Mouse (Mus musculus) frontal cortex, adult 2 months (tissue): ENCODE measurements at regions not wholly inside any gene's neighbourhood (a gene's known extent, or its start where the extent isn't known, plus 50 kb on each side); places are given as distances from the start of the nearest gene placed in this dataset.

Source experiments
- DNase-seq, 2 experiments: peaks; one replicate each; pipeline ENCODE4 v3.0.0; 2022; ENCODE audit warnings: low spot score in 1 of 2; ENCODE audit errors: extremely low spot score in 1 of 2

DNA sequence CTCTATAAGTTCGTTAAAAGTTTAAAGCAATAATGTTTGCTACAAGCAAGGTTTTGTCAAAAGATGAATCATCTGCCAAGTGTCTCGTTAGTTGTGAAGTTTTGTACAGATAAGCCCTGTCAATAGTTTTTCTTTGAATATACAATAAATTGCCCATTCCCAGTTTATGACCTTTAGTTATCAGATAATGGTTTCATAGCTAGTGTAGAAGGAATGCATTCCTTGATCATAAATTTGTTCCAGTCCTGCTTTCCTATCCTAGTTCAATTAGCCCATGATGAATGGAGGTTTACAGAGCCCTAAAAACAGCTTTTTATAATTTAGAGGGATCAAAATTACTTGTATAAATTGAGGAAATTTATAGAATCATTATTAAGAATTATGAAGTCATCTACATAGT is 62.5 kb upstream of the Lrch2 start:
- no peak for DNase-seq

DNA sequence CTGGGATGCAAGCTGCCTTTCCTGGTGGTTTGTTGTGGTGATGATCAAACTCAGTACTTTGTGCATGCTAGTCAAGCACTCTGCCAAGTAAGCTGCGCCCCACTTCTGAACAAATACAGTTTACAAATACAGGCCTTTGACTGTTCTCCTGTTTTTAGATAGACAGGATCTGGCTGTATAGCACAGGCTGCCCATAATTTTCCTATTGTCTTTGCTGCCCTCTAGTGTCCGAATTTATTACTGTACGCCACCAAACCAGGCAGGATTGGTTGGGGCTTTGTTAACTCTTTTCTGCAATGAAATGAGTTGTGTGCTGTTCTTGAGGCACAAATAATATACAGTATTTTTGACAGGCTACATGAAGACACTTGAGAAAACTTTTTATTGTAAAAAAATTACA is 54.8 kb upstream of the Lrch2 start:
- peak; percentile 9 to 84 for DNase-seq
